Mouse (Mus musculus) liver, embryonic 13.5 days (tissue): ENCODE measurements around the gene Rars2. TPM values are rescaled to one million over a fixed set of nuclear protein-coding genes. Genes with fewer than 3 reads are reported as not detected.
"Not testable (repeated sequence)": the region's sequence is repeated elsewhere in the genome, so short reads cannot be mapped to it uniquely, and the experiment has no call there.

Experiments used
- ATAC-seq: fragments of 200-750 bp; cut with Nextera tagmentation; 2 replicates; pipeline ENCODE4 v1.8.0; 2017; ENCODE audit warnings: low read depth, mild to moderate bottlenecking, moderate number of reproducible peaks, moderate library complexity
- DNase-seq: peaks from one replicate; pipeline ENCODE4 v3.0.0; 2022
- H3K27ac ChIP-seq: fragments of 300-500 bp; sonication (generic); 2 replicates; pipeline ENCODE4 v1.5.1; 2015; ENCODE audit warnings: moderate library complexity, mild to moderate bottlenecking, inconsistent platforms
- H3K27me3 ChIP-seq: fragments of 300-500 bp; sonication (generic); 2 replicates; pipeline ENCODE4 v1.6.1; 2015; ENCODE audit warnings: mild to moderate bottlenecking, inconsistent platforms
- H3K36me3 ChIP-seq: fragments of 300-500 bp; sonication (generic); 2 replicates; pipeline ENCODE4 v1.6.1; 2015; ENCODE audit warnings: mild to moderate bottlenecking, inconsistent platforms
- H3K4me1 ChIP-seq: fragments of 300-500 bp; sonication (generic); replicated peaks from 2 replicates; pipeline ENCODE4 v1.6.1; 2015; ENCODE audit warnings: inconsistent platforms
- H3K4me2 ChIP-seq: fragments of 300-500 bp; sonication (generic); 2 replicates; pipeline ENCODE4 v1.6.1; 2015; ENCODE audit warnings: inconsistent platforms, mild to moderate bottlenecking, moderate library complexity
- H3K4me3 ChIP-seq: fragments of 300-500 bp; sonication (generic); replicated peaks from 2 replicates; pipeline ENCODE4 v1.5.1; 2015; ENCODE audit warnings: mild to moderate bottlenecking, inconsistent platforms
- H3K9ac ChIP-seq: fragments of 300-500 bp; sonication (generic); 2 replicates; pipeline ENCODE4 v1.6.1; 2015; ENCODE audit warnings: mild to moderate bottlenecking, inconsistent platforms
- H3K9me3 ChIP-seq: fragments of 300-500 bp; sonication (generic); replicated peaks from 2 replicates; pipeline ENCODE4 v1.6.1; 2016; ENCODE audit warnings: inconsistent platforms
- WGBS: fragments of 180-500 bp; shearing (Covaris S2); methylation state at CpG from one replicate; pipeline ENCODE4 v1.1.7; 2015; ENCODE audit not compliant: insufficient replicate concordance; 5-methylcytosine and 5-hydroxymethylcytosine counted together
- polyA plus RNA-seq: library from polyadenylated mRNA; unstranded; fragments of >200 nt; fragmentation: Nextera tagmentation; extraction: Ambion mirVana; gene quantifications from 2 replicates; pipeline ENCODE4 v1.2.1, GENCODE M21; 2015

Rars2 gene
- 41.0 and 48.9 TPM in 2 replicates for polyA plus RNA-seq

DNA sequence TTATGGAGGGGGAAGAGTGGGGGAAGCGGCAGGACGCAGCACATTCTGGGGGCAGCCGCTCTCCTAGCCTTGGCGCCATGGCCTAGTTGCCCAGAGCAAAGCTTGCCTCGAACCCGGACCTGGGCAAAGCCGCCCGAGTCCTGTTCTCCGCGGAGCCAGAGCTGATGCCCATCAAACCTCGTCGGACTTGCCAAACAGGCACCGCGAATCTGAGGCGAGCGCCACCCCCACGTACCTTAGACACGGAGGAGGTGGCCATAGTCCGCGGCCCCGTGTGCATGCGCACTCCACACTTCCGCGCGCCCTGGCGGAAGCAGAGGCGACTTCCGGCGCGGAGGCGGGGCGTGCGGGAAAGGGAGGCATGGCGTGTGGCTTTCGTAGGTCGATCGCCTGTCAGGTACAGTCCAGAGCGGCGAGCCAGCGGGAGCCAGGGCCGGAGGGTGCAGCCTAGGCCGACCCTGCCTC is at the start of gene Rars2, which contains the start of gene Orc3:
Rars2 (plus strand) TSS at position 328 of the 465 bp plus-strand sequence.
Orc3 (minus strand) TSS at position 315 of the 465 bp plus-strand sequence.
- peak within 1 kb of the TSS; percentile 77 for H3K4me3 ChIP-seq
- peak within 1 kb of the TSS; percentile 88 for H3K9ac ChIP-seq
- ATAC-seq (peak; percentile 99), DNase-seq (peak; percentile 91)
- no peaks in the 10 kb centered on the region for H3K27me3 ChIP-seq
- under 1% methylated on average over 42 of the region's 42 CpGs for WGBS
- H3K4me1 ChIP-seq: peaks cover 37% of the 10 kb centered on the region
- H3K27ac ChIP-seq: peak within 1 kb of the TSS; percentile 85
- no peaks in the 10 kb centered on the region for H3K9me3 ChIP-seq
- peak within 1 kb of the TSS; percentile 80 for H3K4me2 ChIP-seq
- H3K36me3 ChIP-seq: peaks cover 2% of the 10 kb centered on the region; the same call in 1 of the 2 replicates

DNA sequence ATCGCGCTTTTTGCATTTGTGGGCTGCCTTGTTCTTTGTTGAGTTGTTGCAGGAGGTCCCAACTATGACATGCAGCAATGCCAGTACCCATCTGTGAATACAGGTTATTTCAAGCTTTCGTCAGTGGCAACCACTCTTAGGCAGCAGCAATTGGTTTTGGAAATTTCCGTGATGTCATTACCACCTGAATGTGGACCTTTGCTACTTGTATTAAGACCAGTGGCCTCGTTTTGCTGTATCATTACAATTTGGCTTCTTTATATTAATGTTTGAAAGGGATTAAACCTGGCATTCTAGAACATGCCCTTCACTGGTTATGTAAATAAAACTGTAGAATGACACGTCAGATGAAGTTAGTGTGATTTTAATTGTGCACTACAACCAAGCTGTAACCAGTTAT is 48.5 kb upstream of the Rars2 start:
- Histone ChIP-seq H3K4me2 (no peak overlapping the region), H3K4me1 (no peaks in the 10 kb centered on the region), H3K4me3 (no peak overlapping the region), H3K36me3 (peaks cover 71% of the 10 kb centered on the region), H3K27ac (no peak overlapping the region), H3K9me3 (no peaks in the 10 kb centered on the region), H3K27me3 (no peaks in the 10 kb centered on the region), H3K9ac (no peak overlapping the region)
- no peak for ATAC-seq
- 90% methylated on average over 6 of the region's 6 CpGs for WGBS
- DNase-seq: no peak

DNA sequence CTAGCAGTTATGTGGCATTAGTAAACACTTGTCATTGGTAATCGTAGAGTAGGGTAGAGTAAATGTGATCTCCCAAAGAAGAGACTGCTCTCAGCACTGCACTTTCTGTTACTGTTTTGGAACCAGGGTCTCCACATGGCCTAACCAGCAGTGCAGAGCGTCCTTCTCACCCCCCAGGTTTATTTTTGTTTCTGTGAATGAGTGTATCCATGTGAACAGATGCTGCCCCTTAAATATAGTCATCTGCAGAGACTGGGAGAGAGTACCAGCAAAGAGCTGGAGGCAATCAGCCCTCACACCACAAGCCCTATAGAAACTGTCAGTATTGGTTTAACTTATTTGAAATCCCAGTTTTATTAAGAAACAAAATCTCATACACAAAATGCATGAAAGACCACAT is 41.9 kb upstream of the Rars2 start:
- no peak overlapping the region for H3K27ac ChIP-seq
- H3K4me2 ChIP-seq: no peak overlapping the region
- no peak for ATAC-seq
- H3K36me3 ChIP-seq: peaks cover 94% of the 10 kb centered on the region
- WGBS: 77% methylated on average over 2 of the region's 2 CpGs
- H3K4me1 ChIP-seq: no peaks in the 10 kb centered on the region
- no peak overlapping the region for H3K4me3 ChIP-seq
- no peak overlapping the region for H3K9ac ChIP-seq
- no peaks in the 10 kb centered on the region for H3K27me3 ChIP-seq
- DNase-seq: no peak
- H3K9me3 ChIP-seq: no peaks in the 10 kb centered on the region

DNA sequence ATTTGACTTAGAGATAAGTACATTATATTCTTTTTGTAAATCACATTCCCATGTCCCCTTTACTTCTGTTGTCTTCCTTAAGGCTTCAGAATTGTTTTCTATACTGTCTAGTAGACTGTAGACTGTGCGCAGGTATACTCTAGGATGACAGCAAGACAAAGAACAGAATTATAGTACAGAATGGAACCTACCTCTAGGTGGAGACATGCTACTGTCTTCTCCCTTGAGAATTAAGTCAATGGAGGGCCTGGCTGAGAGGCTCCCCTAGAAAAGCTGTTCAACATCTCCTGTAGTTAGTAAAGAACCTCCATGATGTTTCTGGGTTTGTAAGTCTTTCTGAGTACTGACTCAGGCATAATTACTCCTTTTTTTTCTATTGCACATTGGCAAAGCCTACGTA is 37.7 kb upstream of the Rars2 start:
- ATAC-seq (no peak), DNase-seq (no peak)
- H3K4me1 ChIP-seq: peaks cover 2% of the 10 kb centered on the region
- no peak overlapping the region for H3K9ac ChIP-seq
- H3K4me3 ChIP-seq: no peak overlapping the region
- no peaks in the 10 kb centered on the region for H3K9me3 ChIP-seq
- H3K4me2 ChIP-seq: no peak overlapping the region
- no peaks in the 10 kb centered on the region for H3K27me3 ChIP-seq
- H3K36me3 ChIP-seq: peaks cover 93% of the 10 kb centered on the region
- WGBS: 94% methylated on average over 2 of the region's 2 CpGs
- H3K27ac ChIP-seq: no peak overlapping the region

DNA sequence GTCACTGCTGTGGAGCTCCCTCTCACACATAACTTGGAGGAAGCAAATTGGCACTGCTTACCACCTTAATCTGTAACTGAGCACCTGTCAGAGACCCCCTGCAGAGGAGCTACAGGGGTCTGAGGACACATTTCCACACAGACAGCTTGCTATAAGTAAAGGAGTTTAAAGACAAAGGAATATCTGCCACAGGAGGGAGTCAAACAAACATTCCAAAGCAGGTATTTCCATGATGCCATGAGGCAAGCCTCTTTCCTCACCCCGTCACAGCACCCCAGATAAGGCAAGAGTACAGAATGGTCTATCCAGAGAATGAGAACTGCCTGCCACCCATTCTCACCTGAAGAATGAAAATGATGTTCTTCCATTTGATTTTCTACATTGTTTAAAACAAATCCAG is 35.5 kb upstream of the Rars2 start:
- H3K27me3 ChIP-seq: no peaks in the 10 kb centered on the region
- H3K9ac ChIP-seq: no peak overlapping the region
- ATAC-seq (no peak), DNase-seq (no peak)
- H3K4me2 ChIP-seq: no peak overlapping the region
- H3K4me3 ChIP-seq: no peak overlapping the region
- H3K4me1 ChIP-seq: peaks cover 9% of the 10 kb centered on the region
- peaks cover 95% of the 10 kb centered on the region for H3K36me3 ChIP-seq
- no peaks in the 10 kb centered on the region for H3K9me3 ChIP-seq
- H3K27ac ChIP-seq: no peak overlapping the region
- 84% methylated on average over 1 of the region's 1 CpGs for WGBS

DNA sequence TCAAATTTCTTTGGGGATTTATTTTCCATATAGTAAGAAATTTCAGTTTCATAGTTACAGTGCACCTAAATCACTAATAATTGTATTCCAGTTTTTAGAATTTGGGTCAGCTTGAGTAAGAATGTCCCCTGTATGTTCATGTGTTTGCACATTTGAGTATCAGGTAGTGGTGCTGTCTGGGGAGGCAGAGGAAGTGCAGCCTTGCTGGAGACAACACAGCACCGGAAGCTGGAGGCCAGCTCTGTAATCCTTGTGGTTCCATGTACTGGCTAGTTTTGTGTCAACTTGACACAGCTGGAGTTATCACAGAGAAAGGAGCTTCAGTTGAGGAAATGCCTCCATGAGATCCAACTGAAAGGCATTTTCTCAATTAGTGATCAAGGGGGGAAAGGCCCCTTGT is 33.3 kb upstream of the Rars2 start:
- not testable (repeated sequence) for H3K9me3 ChIP-seq, H3K9ac ChIP-seq, H3K4me2 ChIP-seq, ATAC-seq, H3K4me3 ChIP-seq, H3K4me1 ChIP-seq, DNase-seq, H3K27me3 ChIP-seq, H3K27ac ChIP-seq
- H3K36me3 ChIP-seq: peaks cover 83% of the 10 kb centered on the region
- 28% methylated on average over 1 of the region's 1 CpGs for WGBS

DNA sequence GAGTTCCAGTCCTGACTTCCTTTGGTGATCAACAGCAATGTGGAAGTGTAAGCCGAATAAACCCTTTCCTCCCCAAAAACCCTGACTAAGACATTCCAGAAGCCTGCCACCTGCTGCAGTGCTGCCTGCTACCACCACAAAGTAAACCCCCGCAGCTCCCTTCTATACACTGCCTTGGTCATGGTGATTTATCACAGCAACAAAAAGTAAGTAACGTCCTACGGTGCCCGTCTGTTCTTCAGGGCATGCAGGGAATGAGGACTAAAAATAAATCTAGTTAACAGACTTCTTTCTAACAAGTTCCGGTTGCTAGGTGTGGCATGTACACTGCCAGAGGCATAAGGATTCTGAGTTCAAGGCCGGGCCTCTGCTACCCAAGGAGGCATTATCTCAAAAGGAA is 32.8 kb upstream of the Rars2 start:
- WGBS: 57% methylated on average over 7 of the region's 7 CpGs
- Histone ChIP-seq H3K9ac (no peak overlapping the region), H3K4me2 (no peak overlapping the region), H3K4me3 (no peak overlapping the region), H3K27ac (no peak overlapping the region), H3K36me3 (peaks cover 80% of the 10 kb centered on the region), H3K27me3 (no peaks in the 10 kb centered on the region), H3K4me1 (peaks cover 9% of the 10 kb centered on the region), H3K9me3 (no peaks in the 10 kb centered on the region)
- no peak for DNase-seq
- ATAC-seq: no peak

DNA sequence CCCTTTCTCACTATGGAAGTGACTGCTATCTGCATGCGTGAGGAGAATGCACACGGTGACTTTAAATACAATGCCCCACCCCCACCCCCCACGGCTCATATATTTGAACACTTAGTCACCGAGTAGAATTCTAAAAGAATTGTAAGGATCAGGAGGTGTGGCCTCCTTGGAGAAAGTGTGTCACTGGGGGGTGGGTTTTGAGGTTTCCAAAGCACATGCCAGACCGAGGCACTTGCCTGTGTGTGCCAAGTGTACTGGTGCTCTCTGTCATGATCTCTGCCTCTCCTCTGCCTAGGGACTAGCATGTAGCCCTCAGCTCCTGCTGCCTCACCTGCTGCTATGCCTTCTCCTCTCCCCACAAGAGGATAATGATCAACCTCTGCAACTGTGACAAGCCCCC is 32.3 kb upstream of the Rars2 start:
- H3K4me2 ChIP-seq: no peak overlapping the region
- ATAC-seq (no peak), DNase-seq (no peak)
- 54% methylated on average over 5 of the region's 5 CpGs for WGBS
- no peaks in the 10 kb centered on the region for H3K9me3 ChIP-seq
- peaks cover 80% of the 10 kb centered on the region for H3K36me3 ChIP-seq
- no peak overlapping the region for H3K27ac ChIP-seq
- no peaks in the 10 kb centered on the region for H3K27me3 ChIP-seq
- no peak overlapping the region for H3K4me3 ChIP-seq
- H3K9ac ChIP-seq: no peak overlapping the region
- H3K4me1 ChIP-seq: peaks cover 9% of the 10 kb centered on the region

DNA sequence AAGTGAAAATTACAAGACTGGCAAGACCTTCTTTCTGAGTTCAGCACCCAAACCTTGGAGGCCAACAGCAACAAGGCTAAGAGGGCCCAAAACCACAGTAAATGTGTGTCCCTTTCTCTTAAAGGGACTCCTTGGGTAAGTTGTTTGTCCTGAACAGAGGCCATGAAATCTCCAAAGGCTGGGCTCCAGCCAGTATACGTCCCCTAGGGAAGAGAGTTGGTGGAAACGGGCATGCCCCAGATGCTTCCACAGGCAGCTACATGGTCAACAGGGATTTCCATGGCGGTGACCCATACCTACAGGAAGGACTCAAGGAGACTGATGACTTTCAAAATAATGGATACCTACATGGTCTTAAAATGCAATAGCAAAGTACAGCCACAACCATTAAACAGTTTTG is 31.3 kb upstream of the Rars2 start:
- H3K4me1 ChIP-seq: peaks cover 9% of the 10 kb centered on the region
- H3K36me3 ChIP-seq: peaks cover 77% of the 10 kb centered on the region
- no peaks in the 10 kb centered on the region for H3K9me3 ChIP-seq
- no peak overlapping the region for H3K27ac ChIP-seq
- no peak overlapping the region for H3K4me3 ChIP-seq
- no peaks in the 10 kb centered on the region for H3K27me3 ChIP-seq
- no peak overlapping the region for H3K9ac ChIP-seq
- DNase-seq (no peak), ATAC-seq (no peak)
- 95% methylated on average over 3 of the region's 3 CpGs for WGBS
- no peak overlapping the region for H3K4me2 ChIP-seq

DNA sequence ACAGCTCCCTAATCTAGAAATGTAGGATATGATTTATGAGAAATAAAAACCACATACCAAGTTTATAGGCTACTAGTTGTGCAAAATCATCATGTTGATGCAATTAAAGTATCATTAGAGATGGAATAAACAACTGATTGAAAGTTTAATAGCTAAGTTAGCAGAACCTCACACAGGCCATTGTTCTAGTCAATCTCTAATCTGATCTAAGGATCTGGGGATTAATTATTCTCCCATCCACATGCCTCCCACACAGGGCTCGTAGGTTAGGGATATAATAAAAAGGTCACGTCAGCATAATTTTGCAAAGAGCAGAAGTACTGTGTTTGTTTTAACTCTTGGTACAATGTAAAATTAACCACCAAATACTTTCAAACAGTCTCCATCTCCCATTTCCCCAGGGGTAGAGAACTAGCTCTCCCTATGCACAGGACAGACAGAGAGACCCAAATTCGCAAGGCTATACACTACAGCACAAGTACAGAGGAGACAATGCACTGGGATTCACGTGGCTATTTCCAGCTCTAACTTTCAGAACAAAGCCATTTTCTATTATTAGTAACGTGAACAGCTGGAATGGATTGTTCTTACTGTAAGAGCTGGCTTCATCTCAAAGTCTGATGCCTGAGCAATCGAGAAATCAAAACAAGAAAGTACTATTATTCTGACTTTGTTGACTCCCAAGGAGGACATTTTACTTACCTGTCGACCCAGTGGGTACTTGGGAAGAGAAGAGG is 29.7 kb upstream of the Rars2 start:
- peaks cover 70% of the 10 kb centered on the region for H3K36me3 ChIP-seq
- 79% methylated on average over 7 of the region's 7 CpGs for WGBS
- peaks cover 9% of the 10 kb centered on the region for H3K4me1 ChIP-seq
- H3K4me3 ChIP-seq: no peak overlapping the region
- no peaks in the 10 kb centered on the region for H3K27me3 ChIP-seq
- H3K9ac ChIP-seq: no peak overlapping the region
- DNase-seq (no peak), ATAC-seq (no peak)
- H3K9me3 ChIP-seq: no peaks in the 10 kb centered on the region
- H3K27ac ChIP-seq: no peak overlapping the region
- H3K4me2 ChIP-seq: no peak overlapping the region

DNA sequence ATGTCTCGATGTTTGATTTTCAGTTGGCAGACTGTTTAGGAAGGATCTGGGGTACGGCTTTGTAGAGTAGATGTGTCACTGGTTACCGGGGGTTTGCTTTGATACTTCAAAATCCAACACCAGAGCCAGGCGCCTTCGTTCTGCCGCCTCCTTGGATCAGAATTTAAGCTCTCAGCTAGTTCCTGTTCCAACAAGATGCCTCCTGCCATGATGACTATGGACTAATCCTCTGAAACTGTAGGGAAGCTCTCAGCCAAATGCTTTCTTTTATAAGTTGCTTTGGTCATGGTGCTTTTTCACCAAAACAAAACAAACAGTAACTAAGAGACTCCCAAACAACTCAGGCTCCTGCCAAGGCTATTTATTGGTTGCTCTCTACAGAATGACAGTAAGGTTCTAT is 11.6 kb upstream of the Rars2 start:
- Histone ChIP-seq H3K9me3 (no peaks in the 10 kb centered on the region), H3K4me3 (no peak overlapping the region), H3K27ac (no peak overlapping the region), H3K4me2 (no peak overlapping the region), H3K27me3 (no peaks in the 10 kb centered on the region), H3K4me1 (no peaks in the 10 kb centered on the region), H3K9ac (no peak overlapping the region), H3K36me3 (peaks cover 71% of the 10 kb centered on the region)
- WGBS: 90% methylated on average over 6 of the region's 6 CpGs
- DNase-seq: no peak
- no peak for ATAC-seq

DNA sequence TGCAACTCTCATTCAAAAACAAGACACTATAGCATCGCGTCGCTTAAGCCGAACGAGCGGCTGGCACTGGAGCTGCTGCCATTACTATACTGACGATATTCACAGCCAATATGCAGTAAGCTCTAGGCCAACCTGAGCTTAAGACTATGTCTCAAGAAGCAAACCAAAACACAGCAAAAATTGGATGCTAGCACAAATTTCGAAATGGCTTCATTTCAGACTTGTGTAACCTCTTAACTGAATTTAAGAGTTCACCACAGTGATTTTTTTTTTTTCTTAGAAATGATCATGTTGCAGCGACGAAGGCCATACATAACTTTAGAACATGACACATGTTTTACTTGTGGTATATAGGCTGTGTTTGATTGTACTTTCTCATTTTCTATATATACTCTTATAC is 8.1 kb upstream of the Rars2 start:
- no peaks in the 10 kb centered on the region for H3K9me3 ChIP-seq
- H3K4me3 ChIP-seq: no peak overlapping the region
- WGBS: 91% methylated on average over 10 of the region's 10 CpGs
- peaks cover 56% of the 10 kb centered on the region for H3K36me3 ChIP-seq
- H3K4me1 ChIP-seq: no peaks in the 10 kb centered on the region
- no peaks in the 10 kb centered on the region for H3K27me3 ChIP-seq
- no peak for DNase-seq
- no peak overlapping the region for H3K9ac ChIP-seq
- H3K4me2 ChIP-seq: no peak overlapping the region
- no peak for ATAC-seq
- no peak overlapping the region for H3K27ac ChIP-seq
